Mouse (Mus musculus): ENCODE measurements around the gene Nav1. TPM values are rescaled to one million over a fixed set of nuclear protein-coding genes. Genes with fewer than 3 reads are reported as not detected.
"Not testable (repeated sequence)": the region's sequence is repeated elsewhere in the genome, so short reads cannot be mapped to it uniquely, and the experiment has no call there.

The Nav1 gene
- total RNA-seq, 2 experiments from 2014 or later = 214 to 218 TPM

- no peak for DNase-seq (ENCODE audit: low spot score in 2 of 2)
Observed at GRCm38 (mm10) chr1:135492406-135492805, 114.7 kb downstream of the Nav1 start.

GRCm38 (mm10) chr1:135490931-135491666 lies 116.0 kb downstream of the Nav1 start:
- DNase-seq (ENCODE audit: low spot score in 2 of 2) = no peak

GRCm38 (mm10) chr1:135488879-135489278 lies 118.2 kb downstream of the Nav1 start:
- no peak for DNase-seq (ENCODE audit: low spot score in 2 of 2)

- no peak for DNase-seq (ENCODE audit: low spot score in 2 of 2)
Observed at GRCm38 (mm10) chr1:135485179-135485578, 121.9 kb downstream of the Nav1 start.

GRCm38 (mm10) chr1:135484503-135485051 lies 122.5 kb downstream of the Nav1 start:
- not testable (repeated sequence) for DNase-seq (ENCODE audit: low spot score in 2 of 2)

- no peak for DNase-seq (ENCODE audit: low spot score in 2 of 2)
Observed at GRCm38 (mm10) chr1:135483971-135484370, 123.1 kb downstream of the Nav1 start.

GRCm38 (mm10) chr1:135482666-135483065 lies 124.4 kb downstream of the Nav1 start:
- DNase-seq (ENCODE audit: low spot score in 2 of 2) = no peak

- DNase-seq (ENCODE audit: low spot score in 2 of 2) = no peak
Observed at GRCm38 (mm10) chr1:135481656-135482055, 125.4 kb downstream of the Nav1 start.

GRCm38 (mm10) chr1:135480815-135481214 lies 126.3 kb downstream of the Nav1 start:
- no peak for DNase-seq (ENCODE audit: low spot score in 2 of 2)

- DNase-seq (ENCODE audit: low spot score in 2 of 2) = no peak
Observed at GRCm38 (mm10) chr1:135475571-135475895, 131.6 kb downstream of the Nav1 start.

GRCm38 (mm10) chr1:135474861-135475570 lies 132.1 kb downstream of the Nav1 start:
- DNase-seq (ENCODE audit: low spot score in 2 of 2) = no peak

- no peak for DNase-seq (ENCODE audit: low spot score in 2 of 2)
Observed at GRCm38 (mm10) chr1:135472536-135472935, 134.6 kb downstream of the Nav1 start.

GRCm38 (mm10) chr1:135471742-135472141 lies 135.4 kb downstream of the Nav1 start:
- DNase-seq (ENCODE audit: low spot score in 2 of 2) = no peak

- DNase-seq (ENCODE audit: low spot score in 2 of 2) = no peak
Observed at GRCm38 (mm10) chr1:135470546-135470945, 136.5 kb downstream of the Nav1 start.

GRCm38 (mm10) chr1:135467462-135467861 lies 139.6 kb downstream of the Nav1 start:
- DNase-seq (ENCODE audit: low spot score in 2 of 2) = peak in 1 of 2 experiments; percentile 11

- peak in 1 of 2 experiments; percentile 6 for DNase-seq (ENCODE audit: low spot score in 2 of 2)
Observed at GRCm38 (mm10) chr1:135466935-135467334, 140.2 kb downstream of the Nav1 start.

- DNase-seq (ENCODE audit: low spot score in 2 of 2) = no peak
Observed at GRCm38 (mm10) chr1:135465734-135466133, 141.4 kb downstream of the Nav1 start.

GRCm38 (mm10) chr1:135462736-135463135 lies 144.4 kb downstream of the Nav1 start:
- DNase-seq (ENCODE audit: low spot score in 2 of 2) = no peak

- no peak for DNase-seq (ENCODE audit: low spot score in 2 of 2)
Observed at GRCm38 (mm10) chr1:135462304-135462703, 144.8 kb downstream of the Nav1 start.

GRCm38 (mm10) chr1:135461097-135461730 lies 145.9 kb downstream of the Nav1 start:
- peak; percentile 86 to 87 for DNase-seq (ENCODE audit: low spot score in 2 of 2)

- no peak for DNase-seq (ENCODE audit: low spot score in 2 of 2)
Observed at GRCm38 (mm10) chr1:135460521-135460920, 146.6 kb downstream of the Nav1 start.

GRCm38 (mm10) chr1:135457860-135458259 lies 149.2 kb downstream of the Nav1 start:
- no peak for DNase-seq (ENCODE audit: low spot score in 2 of 2)

Measured in layer of hippocampus, postnatal 10 days (tissue).